Comparison of ENCODE assay signal across 23 mouse cellular contexts in genomic region chr2:32761859-32762258, GRCm38 (mm10). TPM values are rescaled to one million over a fixed set of nuclear protein-coding genes. Genes with fewer than 3 reads are reported as not detected.
"Had no signal": no experiment of that assay in that cellular context is flagged by ENCODE, and none has a peak within 500 bp of the region (broad histone marks: within the 10 kb centered on the region; RNA-seq: fewer than 3 reads in every experiment).

No protein-coding gene starts in this region.

- H3K4me2 ChIP-seq: kidney, embryonic 15.5 days; limb, embryonic 12.5 days; limb, embryonic 15.5 days; liver, embryonic 11.5 days; lung, embryonic 14.5 days; midbrain, embryonic 12.5 days; midbrain, embryonic 15.5 days; neural tube, embryonic 12.5 days; neural tube, embryonic 15.5 days had no signal

- H3K4me3 ChIP-seq: kidney, embryonic 15.5 days; limb, embryonic 12.5 days; limb, embryonic 15.5 days; midbrain, embryonic 12.5 days; midbrain, embryonic 15.5 days; neural tube, embryonic 12.5 days; neural tube, embryonic 15.5 days had no signal

- DNase-seq: kidney, adult 18-20 months; kidney, postnatal 10 days; kidney, postnatal 36 days; layer of hippocampus, postnatal 36 days; lung, embryonic 14.5 days; right cerebral cortex, postnatal 14 days; right cerebral cortex, postnatal 4 days; thymus, adult 2 months; thymus, postnatal 25 days had no signal

- H3K9ac ChIP-seq: kidney, embryonic 15.5 days; limb, embryonic 12.5 days; limb, embryonic 15.5 days; liver, embryonic 14.5 days; liver, postnatal 0 days; lung, embryonic 14.5 days; midbrain, embryonic 12.5 days; midbrain, embryonic 15.5 days; neural tube, embryonic 12.5 days; neural tube, embryonic 15.5 days had no signal

- H3K9me3 ChIP-seq: kidney, embryonic 15.5 days; limb, embryonic 12.5 days; limb, embryonic 15.5 days; midbrain, embryonic 12.5 days; midbrain, embryonic 15.5 days; neural tube, embryonic 12.5 days; neural tube, embryonic 15.5 days had no signal

- ATAC-seq: liver, postnatal 0 days; lung, postnatal 0 days; midbrain, embryonic 15.5 days had no signal

- H3K27me3 ChIP-seq: kidney, embryonic 15.5 days; limb, embryonic 12.5 days; limb, embryonic 15.5 days; midbrain, embryonic 12.5 days; midbrain, embryonic 15.5 days; neural tube, embryonic 12.5 days; neural tube, embryonic 15.5 days had no signal

- H3K27ac ChIP-seq: kidney, embryonic 15.5 days; limb, embryonic 12.5 days; limb, embryonic 15.5 days; liver, embryonic 14.5 days; macrophage; midbrain, embryonic 12.5 days; midbrain, embryonic 15.5 days; neural tube, embryonic 12.5 days; neural tube, embryonic 15.5 days; stomach, postnatal 0 days had no signal

RNA-seq across cellular contexts. Expression of gene Ttc16, which starts 13.6 kb away (rescaled TPM):
- total RNA-seq: megakaryocyte, adult 5-6 weeks had no signal
- polyA plus RNA-seq: macrophage had no signal

RNA-seq across cellular contexts. Expression of gene 6330409D20Rik, which starts 21.0 kb away (rescaled TPM):
- total RNA-seq: megakaryocyte, adult 5-6 weeks had no signal
- polyA plus RNA-seq: kidney, embryonic 15.5 days; limb, embryonic 12.5 days; limb, embryonic 15.5 days; liver, embryonic 11.5 days; liver, postnatal 0 days; lung, embryonic 14.5 days; macrophage; stomach, postnatal 0 days had no signal

RNA-seq across cellular contexts. Expression of gene Cfap157, which starts 22.4 kb away (rescaled TPM):
- total RNA-seq: megakaryocyte, adult 5-6 weeks had no signal
- polyA plus RNA-seq: liver, embryonic 14.5 days; liver, postnatal 0 days; macrophage had no signal
